Mouse (Mus musculus) layer of hippocampus, adult 18-20 months (tissue): ENCODE results near the gene Gtf2ird2. TPM values are rescaled to one million over a fixed set of nuclear protein-coding genes. Genes with fewer than 3 reads are reported as not detected.

Source experiments
- DNase-seq, 2 experiments: peaks; one replicate each; pipeline ENCODE4 v3.0.0; 2022; ENCODE audit warnings: low spot score in 2 of 2
- total RNA-seq, 2 experiments: library from RNA; stranded (reverse); gene quantifications; 2 replicates each; pipeline ENCODE4 v1.2.3; 2021

Gtf2ird2 gene
- total RNA-seq, 2 experiments from 2014 or later, result 15.7 to 16.8 TPM

- no peak for DNase-seq
These were observed 76.3 kb downstream of the Gtf2ird2 start for GRCm38 (mm10) chr5:134260001-134260636.

GRCm38 (mm10) chr5:134265890-134266289, 82.1 kb downstream of the Gtf2ird2 start:
- no peak for DNase-seq

- DNase-seq, result no peak
These were observed 82.6 kb downstream of the Gtf2ird2 start for GRCm38 (mm10) chr5:134266404-134266803.

GRCm38 (mm10) chr5:134268751-134269150, 84.9 kb downstream of the Gtf2ird2 start:
- no peak for DNase-seq

GRCm38 (mm10) chr5:134269751-134270150, 85.9 kb downstream of the Gtf2ird2 start:
- DNase-seq, result no peak

GRCm38 (mm10) chr5:134270566-134270965, 86.7 kb downstream of the Gtf2ird2 start:
- DNase-seq, result no peak

- no peak for DNase-seq
These were observed 87.6 kb downstream of the Gtf2ird2 start for GRCm38 (mm10) chr5:134271421-134271820.

GRCm38 (mm10) chr5:134272761-134273160, 88.9 kb downstream of the Gtf2ird2 start:
- DNase-seq, result no peak

GRCm38 (mm10) chr5:134273761-134274160, 89.9 kb downstream of the Gtf2ird2 start:
- DNase-seq, result no peak

Other genes with a start within 250 kb of the Gtf2ird2 start
- 10 to 100 TPM; 75.2 to 76.4 TPM for gene Castor2, start 84.3 kb upstream of the Gtf2ird2 start, total RNA-seq
- 10 to 100 TPM; 13.7 to 14.4 TPM for gene Rcc1l, start 7.2 kb upstream of the Gtf2ird2 start, total RNA-seq
- 1 to 10 TPM; 8.6 to 9.2 TPM for gene Ncf1, start 45.6 kb downstream of the Gtf2ird2 start, total RNA-seq
- gene Gtf2i, start 130.7 kb downstream of the Gtf2ird2 start, total RNA-seq, result 100 to 1,000 TPM; 220 to 231 TPM